Mouse (Mus musculus) bone marrow macrophage, adult 2 months (primary cell): Measurements from ENCODE around the gene Mrps17.
A peak's percentile ranks its signal among the peaks of the same experiment; 100 is the strongest.

Experiments used
- CTCF ChIP-seq: IDR thresholded peaks from 2 replicates; pipeline ENCODE4 v1.5.1; 2012; ENCODE audit warnings: low read depth, mild to moderate bottlenecking, low read length, moderate library complexity
- POLR2A ChIP-seq: IDR thresholded peaks from 2 replicates; pipeline ENCODE4 v1.6.1; 2012; ENCODE audit warnings: mild to moderate bottlenecking, low read depth, low read length, borderline replicate concordance

DNA sequence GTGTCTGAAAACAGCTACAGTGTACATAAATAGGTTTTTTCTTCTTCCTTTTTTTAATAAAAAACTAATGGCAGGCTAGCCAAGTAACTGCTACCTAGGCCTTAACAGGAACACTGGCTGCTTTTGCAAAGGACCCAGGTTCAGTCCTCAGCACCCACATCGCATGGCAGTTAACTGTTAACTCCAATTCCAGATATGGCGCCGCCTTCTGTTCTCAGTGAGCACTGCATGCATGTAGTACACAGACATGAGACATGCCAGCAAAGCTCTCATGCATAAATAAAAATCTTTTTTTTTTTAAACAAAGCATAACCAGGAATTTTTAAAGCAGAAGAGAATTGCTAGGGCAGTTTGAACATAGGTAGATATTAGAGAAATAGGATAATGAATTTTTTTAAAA lies 4.9 kb downstream of the Mrps17 start:
- TF ChIP-seq POLR2A (no peak), CTCF (peak; percentile 22; the same call in 1 of the 2 replicates)
